Mouse (Mus musculus) liver, embryonic 11.5 days (tissue): Measurements from ENCODE around the gene She. TPM values are rescaled to one million over a fixed set of nuclear protein-coding genes. Genes with fewer than 3 reads are reported as not detected.
"Not testable (repeated sequence)": the region's sequence is repeated elsewhere in the genome, so short reads cannot be mapped to it uniquely, and the experiment has no call there.

Source experiments
- ATAC-seq: fragments of 200-750 bp; cut with Nextera tagmentation; replicated peaks from 2 replicates; pipeline ENCODE4 v1.8.0; 2017; ENCODE audit warnings: moderate number of reproducible peaks, mild to moderate bottlenecking, moderate TSS enrichment, moderate library complexity; ENCODE audit not compliant: low FRiP score
- DNase-seq: peaks from one replicate; pipeline ENCODE4 v3.0.0-alpha.2; 2017; ENCODE audit warnings: low spot score
- H3K27ac ChIP-seq: fragments of 300-500 bp; sonication (generic); 2 replicates; pipeline ENCODE4 v1.5.1; 2014; ENCODE audit warnings: mild to moderate bottlenecking, low read depth, low read length, control low read depth
- H3K27me3 ChIP-seq: fragments of 300-500 bp; sonication (generic); replicated peaks from 2 replicates; pipeline ENCODE4 v1.6.1; 2014; ENCODE audit warnings: low read length, mixed read lengths; ENCODE audit not compliant: control insufficient read depth, insufficient read depth
- H3K36me3 ChIP-seq: fragments of 300-500 bp; sonication (generic); 2 replicates; pipeline ENCODE4 v1.6.1; 2014; ENCODE audit warnings: mild to moderate bottlenecking, low read length, moderate library complexity, mixed read lengths; ENCODE audit not compliant: control insufficient read depth, insufficient read depth
- H3K4me1 ChIP-seq: fragments of 300-500 bp; sonication (generic); replicated peaks from 2 replicates; pipeline ENCODE4 v1.6.1; 2014; ENCODE audit warnings: low read length, mixed read lengths; ENCODE audit not compliant: control insufficient read depth, insufficient read depth
- H3K4me2 ChIP-seq: fragments of 300-500 bp; sonication (generic); 2 replicates; pipeline ENCODE4 v1.6.1; 2014; ENCODE audit warnings: mild to moderate bottlenecking, control low read depth, moderate library complexity
- H3K4me3 ChIP-seq: fragments of 300-500 bp; sonication (generic); 2 replicates; pipeline ENCODE4 v1.5.1; 2014; ENCODE audit warnings: low read depth, low read length, control low read depth
- H3K9ac ChIP-seq: fragments of 300-500 bp; sonication (generic); 2 replicates; pipeline ENCODE4 v1.6.1; 2014; ENCODE audit warnings: low read depth, low read length, control low read depth
- H3K9me3 ChIP-seq: fragments of 300-500 bp; sonication (generic); 2 replicates; pipeline ENCODE4 v1.6.1; 2016; ENCODE audit warnings: low read length, inconsistent platforms, mixed read lengths; ENCODE audit not compliant: control insufficient read depth
- WGBS: fragments of 180-500 bp; shearing (Covaris S2); extraction: QIAGEN DNeasy Blood & Tissue Kit; methylation state at CpG from one replicate; pipeline ENCODE4 v1.1.7; 2014; 5-methylcytosine and 5-hydroxymethylcytosine counted together
- polyA plus RNA-seq: library from polyadenylated mRNA; unstranded; fragments of >200 nt; fragmentation: Nextera tagmentation; extraction: Ambion mirVana; gene quantifications from 2 replicates; pipeline ENCODE4 v1.2.1, GENCODE M21; 2014

The She gene
- polyA plus RNA-seq, 1 experiment from 2014 or later, result 3.2 TPM

DNA sequence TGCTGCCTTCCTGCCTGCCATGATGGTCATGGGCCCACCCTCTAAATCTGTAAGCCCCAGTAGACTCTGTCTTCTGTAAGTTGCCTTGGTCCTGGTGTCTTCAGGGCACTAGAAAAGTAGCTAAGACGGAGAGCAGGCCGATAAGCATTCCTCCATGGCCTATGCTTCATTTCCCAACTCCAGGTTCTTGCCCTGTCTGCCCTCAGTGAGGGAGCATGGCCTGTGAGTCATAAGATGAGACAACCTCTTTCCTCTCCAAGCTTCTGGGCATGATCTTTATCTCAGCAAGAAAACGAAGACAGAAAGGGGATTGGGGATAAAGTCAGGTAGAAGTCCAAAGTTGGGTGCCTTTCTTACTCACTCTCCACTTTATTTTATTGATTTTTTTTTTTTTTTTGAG, 32.7 kb upstream of the She start:
- H3K27ac ChIP-seq, result no peak overlapping the region
- no peaks in the 10 kb centered on the region for H3K27me3 ChIP-seq
- DNase-seq, result no peak
- no peak overlapping the region for H3K9ac ChIP-seq
- no peaks in the 10 kb centered on the region for H3K4me1 ChIP-seq
- H3K4me3 ChIP-seq, result no peak overlapping the region
- ATAC-seq, result no peak
- H3K9me3 ChIP-seq, result no peaks in the 10 kb centered on the region
- no peaks in the 10 kb centered on the region for H3K36me3 ChIP-seq
- H3K4me2 ChIP-seq, result no peak overlapping the region
- 77% methylated on average over 3 of the region's 3 CpGs for whole genome bisulfite sequencing

DNA sequence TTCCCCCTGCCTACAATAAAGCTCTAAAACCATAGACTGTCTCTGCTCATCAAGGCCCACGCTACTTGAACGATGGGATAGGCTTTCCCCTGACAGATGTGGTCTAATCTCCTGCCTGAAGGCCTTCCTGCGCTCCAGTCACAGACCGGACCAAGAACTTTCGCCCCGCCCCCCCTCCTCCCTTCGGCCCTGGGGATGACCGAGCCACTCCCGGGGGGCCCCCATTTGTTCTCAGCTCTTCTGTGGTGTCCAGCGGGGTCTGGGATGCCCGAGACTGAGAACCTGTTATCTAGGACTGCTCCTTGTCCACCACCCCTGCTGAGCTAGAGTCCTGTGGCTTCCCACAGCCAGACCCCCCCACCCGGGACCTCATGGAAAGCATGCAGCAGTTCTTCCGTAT, 31.7 kb upstream of the She start:
- 0 out of 2 replicates have a peak overlapping the region, but pooled peaks have one; percentile 31 for H3K9ac ChIP-seq
- no peaks in the 10 kb centered on the region for H3K36me3 ChIP-seq
- ATAC-seq (peak; percentile 49; the same call in 1 of the 2 replicates), DNase-seq (no peak)
- H3K27ac ChIP-seq, result no peak overlapping the region
- WGBS, result 9% methylated on average over 13 of the region's 13 CpGs
- no peak overlapping the region for H3K4me3 ChIP-seq
- no peaks in the 10 kb centered on the region for H3K4me1 ChIP-seq
- peak overlapping the region; percentile 49 for H3K4me2 ChIP-seq
- H3K9me3 ChIP-seq, result no peaks in the 10 kb centered on the region
- H3K27me3 ChIP-seq, result no peaks in the 10 kb centered on the region

DNA sequence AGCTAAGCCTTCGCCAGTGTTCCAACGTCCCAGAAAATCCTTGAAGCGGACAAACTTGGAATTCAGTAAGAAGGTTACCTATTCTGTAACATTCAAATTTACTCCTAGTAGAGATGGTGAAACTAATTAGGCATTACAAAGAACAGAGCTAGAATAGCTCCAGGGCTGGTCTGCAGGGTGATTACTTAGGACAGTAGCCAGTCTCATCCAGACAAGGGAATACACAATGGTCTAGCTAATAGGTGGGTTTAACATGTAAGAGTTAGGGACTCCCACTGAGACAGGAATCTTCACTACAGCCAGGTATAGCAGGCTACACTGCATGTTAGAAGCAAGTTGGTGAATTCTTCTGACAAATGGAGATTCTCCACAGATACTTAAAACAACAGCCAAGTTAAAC, 31.1 kb upstream of the She start:
- H3K27me3 ChIP-seq, DNase-seq, H3K4me1 ChIP-seq, H3K36me3 ChIP-seq, H3K4me3 ChIP-seq, H3K27ac ChIP-seq, ATAC-seq, H3K9me3 ChIP-seq, H3K9ac ChIP-seq, H3K4me2 ChIP-seq: not testable (repeated sequence)
- WGBS, result 54% methylated on average over 3 of the region's 3 CpGs

DNA sequence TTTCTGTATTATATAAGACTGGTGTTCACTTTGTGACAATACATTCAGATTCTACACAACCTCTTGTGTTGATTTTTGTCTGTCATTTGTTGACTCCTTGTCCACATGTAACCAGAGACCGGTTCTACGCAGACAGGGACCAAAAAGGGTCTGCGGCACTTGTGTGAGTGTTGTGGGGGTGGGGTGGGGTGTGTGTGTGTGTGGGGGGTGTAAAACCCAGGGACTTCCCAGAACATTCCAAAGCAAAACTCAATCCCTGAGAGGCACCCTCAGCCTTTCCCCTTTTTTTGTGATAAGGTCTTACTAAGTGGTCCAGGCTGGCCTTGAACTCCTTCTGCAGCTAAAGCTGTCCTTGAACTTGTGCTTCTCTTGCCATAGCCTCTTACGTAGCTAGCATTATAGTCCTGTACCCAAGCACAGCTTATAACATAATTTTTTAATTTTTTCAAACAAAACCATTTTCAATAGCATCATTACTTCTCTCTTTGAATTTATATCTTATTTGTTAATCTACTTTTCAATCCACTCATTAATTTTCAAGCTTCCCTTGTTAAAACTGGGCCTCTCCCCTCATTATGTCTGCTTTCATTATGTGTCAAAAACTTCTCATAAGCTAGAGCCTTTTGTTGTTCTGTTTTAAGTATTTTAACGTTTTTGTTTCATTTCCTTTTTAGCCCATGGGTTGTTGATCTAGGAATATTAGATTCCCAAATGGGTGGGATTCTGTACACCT, 30.2 kb upstream of the She start:
- DNase-seq, result no peak
- no peak overlapping the region for H3K9ac ChIP-seq
- no peaks in the 10 kb centered on the region for H3K9me3 ChIP-seq
- WGBS, result 64% methylated on average over 5 of the region's 5 CpGs
- H3K4me3 ChIP-seq, result no peak overlapping the region
- H3K4me1 ChIP-seq, result no peaks in the 10 kb centered on the region
- H3K27ac ChIP-seq, result no peak overlapping the region
- no peaks in the 10 kb centered on the region for H3K27me3 ChIP-seq
- H3K36me3 ChIP-seq, result no peaks in the 10 kb centered on the region
- no peak for ATAC-seq
- H3K4me2 ChIP-seq, result no peak overlapping the region

DNA sequence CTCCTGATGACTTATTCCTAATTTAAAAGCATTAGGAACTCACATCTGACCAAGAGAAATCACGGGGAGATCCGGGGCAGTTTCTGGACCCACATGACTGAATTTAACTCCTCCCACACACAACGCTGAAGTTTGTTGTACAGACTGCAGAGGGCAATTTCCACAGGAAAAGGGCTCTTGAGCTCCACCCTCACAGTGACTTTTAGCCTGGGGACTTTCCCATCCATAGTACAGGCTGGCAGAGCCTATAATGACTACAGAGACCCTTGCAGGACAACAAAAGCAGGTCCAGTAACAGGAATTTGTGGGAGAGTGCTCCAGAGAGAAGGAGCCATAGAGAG, 29.7 kb upstream of the She start:
- Histone ChIP-seq H3K9me3 (no peaks in the 10 kb centered on the region), H3K4me3 (no peak overlapping the region), H3K9ac (no peak overlapping the region), H3K4me1 (no peaks in the 10 kb centered on the region), H3K27ac (no peak overlapping the region), H3K4me2 (no peak overlapping the region), H3K27me3 (no peaks in the 10 kb centered on the region), H3K36me3 (no peaks in the 10 kb centered on the region)
- no peak for DNase-seq
- 27% methylated on average over 3 of the region's 3 CpGs for WGBS
- ATAC-seq, result no peak

DNA sequence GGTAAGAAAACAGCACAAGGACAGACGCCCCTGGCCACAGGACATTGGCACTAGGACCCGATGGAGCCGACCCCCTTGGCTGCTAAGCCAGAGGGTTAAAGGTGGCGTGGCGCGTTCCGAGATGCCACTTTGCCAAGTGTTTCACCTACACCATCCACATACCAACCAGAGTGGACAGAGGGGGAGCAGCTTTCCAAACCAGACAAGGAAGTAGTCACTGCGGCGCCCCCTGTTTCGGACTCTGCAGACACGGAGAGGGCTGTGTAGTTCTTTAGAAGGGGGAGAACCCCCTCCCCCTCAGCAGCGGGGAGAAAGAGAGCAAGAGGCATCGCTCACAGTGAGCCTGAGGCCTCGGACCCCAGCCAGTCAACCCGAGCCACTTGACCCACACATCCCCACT, 28.3 kb upstream of the She start:
- ATAC-seq, result no peak
- no peaks in the 10 kb centered on the region for H3K36me3 ChIP-seq

DNA sequence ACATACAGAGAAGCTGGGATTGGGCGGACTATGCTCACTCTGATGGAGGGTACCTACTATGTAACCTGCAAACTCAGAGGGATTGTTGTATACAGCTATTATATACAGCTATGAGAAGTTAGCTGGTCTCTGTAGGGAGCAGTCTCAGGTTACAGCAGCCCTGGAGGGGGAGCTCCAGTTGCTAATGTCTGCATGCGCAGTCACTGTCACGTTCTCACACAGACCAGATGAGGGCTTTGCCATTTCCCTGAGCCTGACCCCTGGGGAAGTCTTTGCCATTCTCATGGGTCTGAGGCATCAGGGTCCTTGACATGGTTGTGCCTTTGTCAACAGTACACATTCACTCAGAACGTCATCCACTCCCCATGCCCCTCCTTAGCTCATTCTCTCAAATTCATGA, 26.0 kb upstream of the She start:
- Histone ChIP-seq H3K36me3 (no peaks in the 10 kb centered on the region), H3K4me2 (no peak overlapping the region), H3K27ac (no peak overlapping the region), H3K9ac (no peak overlapping the region), H3K4me1 (peaks cover 9% of the 10 kb centered on the region), H3K9me3 (no peaks in the 10 kb centered on the region), H3K27me3 (no peaks in the 10 kb centered on the region), H3K4me3 (no peak overlapping the region)
- ATAC-seq (no peak), DNase-seq (no peak)
- WGBS, result 63% methylated on average over 4 of the region's 4 CpGs

More for the DNA sequence above, 28.3 kb upstream of the She start:
- no peaks in the 10 kb centered on the region for H3K9me3 ChIP-seq
- WGBS, result 80% methylated on average over 15 of the region's 15 CpGs
- no peak overlapping the region for H3K4me2 ChIP-seq
- no peak overlapping the region for H3K4me3 ChIP-seq
- no peak overlapping the region for H3K27ac ChIP-seq
- DNase-seq, result no peak
- peaks cover 3% of the 10 kb centered on the region for H3K4me1 ChIP-seq
- H3K9ac ChIP-seq, result no peak overlapping the region
- H3K27me3 ChIP-seq, result no peaks in the 10 kb centered on the region

DNA sequence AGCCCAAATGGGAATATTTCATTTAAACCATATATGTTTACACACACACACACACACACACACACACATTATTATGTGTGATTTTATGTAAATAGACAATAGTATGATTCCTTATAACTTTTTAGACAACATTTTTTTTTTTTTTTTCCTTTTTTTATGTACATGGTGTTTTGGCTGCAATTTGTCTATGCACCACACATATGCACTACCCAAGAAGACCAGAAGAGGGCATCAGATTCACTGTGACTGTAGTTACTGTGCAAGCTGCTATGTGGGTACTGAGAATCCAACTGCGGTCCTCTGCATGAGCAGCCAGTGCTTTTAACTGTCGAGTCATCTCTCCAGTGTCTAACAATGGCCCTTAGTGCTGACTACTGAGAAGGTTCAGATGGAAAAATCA, 24.4 kb upstream of the She start:
- Histone ChIP-seq H3K4me3 (no peak overlapping the region), H3K4me2 (no peak overlapping the region), H3K4me1 (peaks cover 9% of the 10 kb centered on the region), H3K36me3 (no peaks in the 10 kb centered on the region), H3K27ac (no peak overlapping the region), H3K9ac (no peak overlapping the region), H3K27me3 (no peaks in the 10 kb centered on the region), H3K9me3 (no peaks in the 10 kb centered on the region)
- ATAC-seq, result no peak
- WGBS, result 92% methylated on average over 2 of the region's 2 CpGs
- DNase-seq, result no peak

DNA sequence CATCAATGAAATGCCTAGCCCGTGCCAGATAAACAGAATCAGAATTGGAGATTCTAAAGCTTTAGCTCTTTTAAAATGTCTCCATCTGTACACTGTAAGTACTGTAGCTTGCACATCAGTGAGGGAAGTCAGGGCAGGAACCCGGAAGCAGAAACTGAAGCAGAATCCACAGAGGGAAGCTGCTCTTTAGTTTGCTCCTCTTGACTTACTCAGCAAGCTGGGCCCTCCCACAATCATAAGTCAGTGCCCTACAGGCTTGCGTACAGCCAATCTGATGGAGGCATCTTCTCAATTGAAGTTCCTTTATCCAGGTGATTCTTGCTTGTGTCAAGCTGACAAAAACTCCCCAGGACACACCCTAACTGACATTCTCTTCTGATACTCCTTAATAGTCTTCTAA, 24.0 kb upstream of the She start:
- H3K9me3 ChIP-seq, result no peaks in the 10 kb centered on the region
- H3K4me2 ChIP-seq, result no peak overlapping the region
- no peak overlapping the region for H3K27ac ChIP-seq
- ATAC-seq, result no peak
- H3K36me3 ChIP-seq, result no peaks in the 10 kb centered on the region
- no peaks in the 10 kb centered on the region for H3K27me3 ChIP-seq
- H3K4me3 ChIP-seq, result no peak overlapping the region
- no peak for DNase-seq
- peaks cover 9% of the 10 kb centered on the region for H3K4me1 ChIP-seq
- WGBS, result 92% methylated on average over 3 of the region's 3 CpGs
- no peak overlapping the region for H3K9ac ChIP-seq
